Mouse (Mus musculus) testis, adult 2 months (tissue): Measurements from ENCODE around the gene Vwa7.

ENCODE experiments used
- CTCF ChIP-seq: fragments of 200-500 bp; IDR thresholded peaks from 2 replicates; pipeline ENCODE4 v1.5.1; 2012; ENCODE audit warnings: low read depth, mild to moderate bottlenecking, inconsistent platforms, low read length, moderate library complexity; ENCODE audit not compliant: control insufficient read depth, insufficient read depth, insufficient replicate concordance
- POLR2A ChIP-seq: fragments of 200-500 bp; IDR thresholded peaks from 2 replicates; pipeline ENCODE4 v1.6.1; 2012; ENCODE audit warnings: low read depth, mild to moderate bottlenecking, inconsistent platforms, low read length, moderate library complexity; ENCODE audit not compliant: control insufficient read depth

DNA sequence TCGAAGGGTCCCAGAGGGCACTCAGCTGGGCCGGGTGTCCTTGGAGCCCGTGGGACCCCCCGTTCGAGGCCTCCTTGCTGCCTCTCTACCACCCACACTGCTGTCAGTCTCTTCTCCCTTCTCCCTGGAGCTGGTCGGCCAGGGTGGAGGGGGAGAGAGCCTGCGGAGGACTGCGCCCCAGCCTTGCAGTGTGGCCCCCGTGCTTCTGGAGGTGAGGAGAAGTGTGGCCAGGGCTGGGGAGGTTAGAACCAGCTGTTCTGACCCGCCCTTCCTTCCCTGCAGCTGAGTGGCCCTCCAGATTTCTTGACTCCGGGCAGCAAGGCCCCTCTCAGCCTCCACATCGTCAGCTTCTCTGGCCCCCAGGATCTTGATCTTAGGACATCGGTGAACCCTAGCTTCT is 7.9 kb downstream of the Vwa7 start:
- TF ChIP-seq CTCF (no peak), POLR2A (no peak)
